Mouse (Mus musculus): ENCODE measurements at regions not wholly inside any gene's neighbourhood (a gene's known extent, or its start where the extent isn't known, plus 50 kb on each side); places are given as distances from the start of the nearest gene placed in this dataset.

- no peak for DNase-seq (ENCODE audit: low spot score)
Measured at GRCm38 (mm10) chr5:75248279-75248678, 96.2 kb downstream of the Pdgfra start.

GRCm38 (mm10) chr5:75249671-75250070 is 97.6 kb downstream of the Pdgfra start:
- DNase-seq (ENCODE audit: low spot score) = no peak

GRCm38 (mm10) chr5:75253349-75253748 is 101.3 kb downstream of the Pdgfra start:
- no peak for DNase-seq (ENCODE audit: low spot score)

- DNase-seq (ENCODE audit: low spot score) = no peak
Measured at GRCm38 (mm10) chr5:75253830-75254229, 101.7 kb downstream of the Pdgfra start.

- DNase-seq (ENCODE audit: low spot score) = no peak
Measured at GRCm38 (mm10) chr5:75256186-75256585, 104.1 kb downstream of the Pdgfra start.

GRCm38 (mm10) chr5:75257067-75257466 is 105.0 kb downstream of the Pdgfra start:
- DNase-seq (ENCODE audit: low spot score) = no peak

GRCm38 (mm10) chr5:75260247-75260646 is 108.2 kb downstream of the Pdgfra start:
- DNase-seq (ENCODE audit: low spot score) = no peak

GRCm38 (mm10) chr5:75266111-75266676 is 114.1 kb downstream of the Pdgfra start:
- DNase-seq (ENCODE audit: low spot score) = no peak

GRCm38 (mm10) chr5:75266871-75267270 is 114.8 kb downstream of the Pdgfra start:
- DNase-seq (ENCODE audit: low spot score) = no peak

- DNase-seq (ENCODE audit: low spot score) = no peak
Measured at GRCm38 (mm10) chr5:75267766-75268165, 115.7 kb downstream of the Pdgfra start.

- DNase-seq (ENCODE audit: low spot score) = no peak
Measured at GRCm38 (mm10) chr5:75278041-75278440, 125.9 kb downstream of the Pdgfra start.

GRCm38 (mm10) chr5:75279561-75280171 is 127.6 kb downstream of the Pdgfra start:
- no peak for DNase-seq (ENCODE audit: low spot score)

- no peak for DNase-seq (ENCODE audit: low spot score)
Measured at GRCm38 (mm10) chr5:75280698-75281097, 128.6 kb downstream of the Pdgfra start.

- no peak for DNase-seq (ENCODE audit: low spot score)
Measured at GRCm38 (mm10) chr5:75281510-75281909, 129.4 kb downstream of the Pdgfra start.

- peak; percentile 10 for DNase-seq (ENCODE audit: low spot score)
Measured at GRCm38 (mm10) chr5:75282617-75283016, 130.5 kb downstream of the Pdgfra start.

- no peak for DNase-seq (ENCODE audit: low spot score)
Measured at GRCm38 (mm10) chr5:75283841-75284240, 131.7 kb downstream of the Pdgfra start.

- no peak for DNase-seq (ENCODE audit: low spot score)
Measured at GRCm38 (mm10) chr5:75285950-75286349, 133.9 kb downstream of the Pdgfra start.

- no peak for DNase-seq (ENCODE audit: low spot score)
Measured at GRCm38 (mm10) chr5:75295676-75296075, 143.6 kb downstream of the Pdgfra start.

GRCm38 (mm10) chr5:75312897-75313296 is 160.8 kb downstream of the Pdgfra start:
- DNase-seq (ENCODE audit: low spot score) = no peak

- DNase-seq (ENCODE audit: low spot score) = no peak
Measured at GRCm38 (mm10) chr5:75315956-75316355, 163.9 kb downstream of the Pdgfra start.

GRCm38 (mm10) chr5:75320536-75320935 is 168.4 kb downstream of the Pdgfra start:
- DNase-seq (ENCODE audit: low spot score) = no peak

- DNase-seq (ENCODE audit: low spot score) = no peak
Measured at GRCm38 (mm10) chr5:75334050-75334449, 182.0 kb downstream of the Pdgfra start.

GRCm38 (mm10) chr5:75336454-75336853 is 184.4 kb downstream of the Pdgfra start:
- DNase-seq (ENCODE audit: low spot score) = no peak

- DNase-seq (ENCODE audit: low spot score) = no peak
Measured at GRCm38 (mm10) chr5:75338439-75338838, 186.3 kb downstream of the Pdgfra start.
